Mouse (Mus musculus) spleen, adult 2 months (tissue): ENCODE measurements around the gene Psmd1.

Experiments used
- CTCF ChIP-seq: fragments of 200-500 bp; IDR thresholded peaks from 2 replicates; pipeline ENCODE4 v1.5.1; 2011; ENCODE audit warnings: mild to moderate bottlenecking, inconsistent platforms; ENCODE audit not compliant: insufficient read depth, insufficient read length, insufficient replicate concordance; ENCODE audit errors: extremely low read depth
- POLR2A ChIP-seq: fragments of 200-500 bp; IDR thresholded peaks from 2 replicates; pipeline ENCODE4 v1.6.1; 2011; ENCODE audit warnings: low read depth, low read length, inconsistent platforms

DNA sequence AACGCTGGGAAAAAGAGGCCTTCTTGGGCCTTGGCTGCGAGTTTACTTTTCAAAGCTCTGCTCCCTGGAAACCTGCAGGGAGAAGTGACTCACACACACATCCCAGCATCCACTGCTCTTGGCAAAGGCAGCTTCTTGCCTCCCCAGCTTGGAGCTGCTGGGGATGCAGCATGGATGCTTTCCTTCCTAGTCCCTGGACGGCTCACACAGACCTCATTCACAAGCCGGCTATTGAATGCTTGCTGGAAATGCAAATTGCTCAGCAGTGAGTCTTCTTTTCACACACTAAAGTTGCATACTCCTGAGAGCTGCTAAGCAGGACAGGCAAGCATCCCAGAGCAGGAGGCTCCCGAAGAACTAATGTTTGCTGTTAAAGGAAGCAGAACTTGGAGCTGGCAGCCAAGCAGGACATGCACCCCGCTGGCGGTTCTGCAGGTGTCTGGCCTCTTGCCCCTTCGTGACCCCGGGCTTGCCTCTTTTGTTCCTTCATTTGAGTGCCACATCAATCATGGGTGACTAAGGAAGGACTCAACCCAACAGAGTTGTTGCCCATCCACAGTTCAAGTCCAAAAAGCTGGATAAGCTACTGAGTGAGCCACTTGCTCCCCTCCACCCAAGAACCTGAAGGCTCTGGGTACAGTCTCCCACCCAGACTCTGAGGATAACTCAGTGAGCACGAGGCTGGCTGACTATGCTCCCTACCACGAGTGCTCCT lies 31.8 kb upstream of the Psmd1 start:
- no peak for TF ChIP-seq CTCF
- TF ChIP-seq POLR2A, result no peak
